Mouse (Mus musculus): ENCODE data around the gene Gm37240. TPM values are rescaled to one million over a fixed set of nuclear protein-coding genes. Genes with fewer than 3 reads are reported as not detected.

Gene Gm37240
- total RNA-seq, 1 experiment, result 1.2 TPM

DNA sequence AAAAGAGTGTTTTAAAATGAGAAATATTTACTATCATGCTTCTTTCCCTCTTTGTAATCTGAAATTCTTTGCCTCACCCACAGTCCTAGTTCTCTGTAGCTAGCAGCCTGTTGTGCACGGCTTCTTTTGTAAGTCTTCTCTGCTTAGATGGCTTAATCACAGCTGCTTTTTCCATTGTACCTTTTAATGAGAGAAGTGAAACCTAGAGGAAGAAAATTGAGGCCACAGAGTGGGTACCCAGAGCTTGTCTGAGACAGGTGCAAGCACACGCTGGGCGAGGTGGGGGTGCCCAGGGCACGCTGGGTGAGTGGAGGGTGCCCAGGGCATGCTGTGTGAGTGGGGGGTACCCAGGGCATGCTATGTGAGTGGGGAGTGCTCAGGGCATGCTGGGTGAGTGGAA is 1099.4 kb downstream of the Gm37240 start:
- in situ Hi-C loops (cut with MboI; ENCODE audit: low sequenced_read_pairs in 2 of 2, unreplicated experiment in 2 of 2), result no loop called here
- Histone ChIP-seq H3K36me3 (ENCODE audit: control insufficient read depth, insufficient read depth, low read length, poor library complexity, severe bottlenecking) (no peaks in the 10 kb centered on the region), H3K9ac (ENCODE audit: insufficient read depth, low read depth, low read length, poor library complexity, severe bottlenecking) (no peak overlapping the region), H3K9me3 (ENCODE audit: control insufficient read depth, insufficient read depth, low read depth, low read length) (no peaks in the 10 kb centered on the region), H3K4me3 (ENCODE audit: insufficient read depth in 1 of 2, low read depth in 1 of 2, low read length in 2 of 2, poor library complexity in 1 of 2, severe bottlenecking in 1 of 2) (no peak overlapping the region), H3K27ac (ENCODE audit: insufficient read depth, low read depth, low read length, poor library complexity, severe bottlenecking) (no peak overlapping the region), H3K4me1 (ENCODE audit: control insufficient read depth in 2 of 2, insufficient read depth in 2 of 2, low read length in 2 of 2, poor library complexity in 1 of 2) (no peaks in the 10 kb centered on the region)
- no peak for DNase-seq (ENCODE audit: low read depth, low spot score)
- no peak for TF ChIP-seq ZC3H11A (IDR thresholded peaks at IDR 0.05; ENCODE audit: borderline replicate concordance, low read depth, low read length)
- TF ChIP-seq HCFC1 (IDR thresholded peaks at IDR 0.05; ENCODE audit: borderline replicate concordance, insufficient read depth, low read length), result no peak
- TF ChIP-seq ZNF384 (IDR thresholded peaks at IDR 0.05; ENCODE audit: low read depth, low read length), result no peak
- no peak for TF ChIP-seq MAFK (IDR thresholded peaks at IDR 0.05; ENCODE audit: insufficient read depth, low read depth, low read length)
- TF ChIP-seq CHD2 (IDR thresholded peaks at IDR 0.05; ENCODE audit: low read depth, low read length), result no peak

DNA sequence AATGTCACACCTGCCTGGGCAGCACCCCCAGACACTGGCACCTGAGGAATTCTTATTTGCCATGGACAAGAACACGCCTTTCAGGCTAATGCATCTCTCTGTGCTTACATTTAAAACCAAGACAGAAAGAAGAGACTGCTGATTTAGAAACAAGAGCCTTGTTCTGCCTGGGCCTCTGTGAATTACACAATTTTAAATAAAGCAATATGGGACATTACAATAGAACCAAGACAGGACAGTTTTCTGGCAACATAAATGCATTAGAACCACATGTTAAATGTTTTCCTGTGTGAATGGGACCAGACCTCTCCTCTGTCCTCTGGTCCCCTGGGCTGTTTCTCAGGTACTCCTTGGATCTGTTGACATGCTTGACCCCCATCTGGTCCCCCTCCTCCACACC is 1111.2 kb downstream of the Gm37240 start:
- no peaks in the 10 kb centered on the region for H3K9me3 ChIP-seq (ENCODE audit: control insufficient read depth, insufficient read depth, low read depth, low read length)
- in situ Hi-C loops (cut with MboI; ENCODE audit: low sequenced_read_pairs in 2 of 2, unreplicated experiment in 2 of 2), result no loop called here
- H3K4me1 ChIP-seq (ENCODE audit: control insufficient read depth in 2 of 2, insufficient read depth in 2 of 2, low read length in 2 of 2, poor library complexity in 1 of 2), result 0 out of 4 replicates have a peak, but pooled peaks cover 0 to 1% of the 10 kb centered on the region in 2 experiments
- no peak for TF ChIP-seq ZC3H11A (IDR thresholded peaks at IDR 0.05; ENCODE audit: borderline replicate concordance, low read depth, low read length)
- no peak for TF ChIP-seq CHD2 (IDR thresholded peaks at IDR 0.05; ENCODE audit: low read depth, low read length)
- TF ChIP-seq ZNF384 (IDR thresholded peaks at IDR 0.05; ENCODE audit: low read depth, low read length), result no peak
- no peak overlapping the region for H3K9ac ChIP-seq (ENCODE audit: insufficient read depth, low read depth, low read length, poor library complexity, severe bottlenecking)
- DNase-seq (ENCODE audit: low read depth, low spot score), result no peak
- H3K27ac ChIP-seq (ENCODE audit: insufficient read depth, low read depth, low read length, poor library complexity, severe bottlenecking), result no peak overlapping the region
- H3K36me3 ChIP-seq (ENCODE audit: control insufficient read depth, insufficient read depth, low read length, poor library complexity, severe bottlenecking), result no peaks in the 10 kb centered on the region
- no peak overlapping the region for H3K4me3 ChIP-seq (ENCODE audit: insufficient read depth in 1 of 2, low read depth in 1 of 2, low read length in 2 of 2, poor library complexity in 1 of 2, severe bottlenecking in 1 of 2)

DNA sequence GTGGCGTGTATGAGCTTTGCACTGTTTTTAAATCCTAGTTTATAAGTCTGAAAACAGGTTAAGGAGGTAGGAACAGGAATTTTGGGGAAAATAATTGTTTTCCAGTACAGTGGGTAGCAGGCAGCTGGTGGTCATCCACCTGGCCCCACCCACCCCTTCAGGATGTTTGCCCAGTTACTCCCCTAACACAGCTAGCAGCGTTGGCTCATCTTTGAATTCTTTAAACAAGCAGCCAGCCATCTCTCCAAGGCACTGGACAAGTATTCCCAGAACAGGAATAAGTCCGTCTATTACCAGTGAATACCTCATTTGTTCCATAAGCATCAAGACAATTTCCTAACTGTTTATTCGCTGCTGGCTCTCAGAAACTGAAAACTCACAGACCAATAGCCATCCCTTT is 1111.7 kb downstream of the Gm37240 start:
- TF ChIP-seq ZC3H11A (IDR thresholded peaks at IDR 0.05; ENCODE audit: borderline replicate concordance, low read depth, low read length) (no peak), MAFK (IDR thresholded peaks at IDR 0.05; ENCODE audit: insufficient read depth, low read depth, low read length) (no peak), HCFC1 (IDR thresholded peaks at IDR 0.05; ENCODE audit: borderline replicate concordance, insufficient read depth, low read length) (no peak), ZNF384 (IDR thresholded peaks at IDR 0.05; ENCODE audit: low read depth, low read length) (no peak), CHD2 (IDR thresholded peaks at IDR 0.05; ENCODE audit: low read depth, low read length) (no peak)
- no peaks in the 10 kb centered on the region for H3K36me3 ChIP-seq (ENCODE audit: control insufficient read depth, insufficient read depth, low read length, poor library complexity, severe bottlenecking)
- H3K4me3 ChIP-seq (ENCODE audit: insufficient read depth in 1 of 2, low read depth in 1 of 2, low read length in 2 of 2, poor library complexity in 1 of 2, severe bottlenecking in 1 of 2), result no peak overlapping the region
- H3K4me1 ChIP-seq (ENCODE audit: control insufficient read depth in 2 of 2, insufficient read depth in 2 of 2, low read length in 2 of 2, poor library complexity in 1 of 2), result 0 out of 4 replicates have a peak, but pooled peaks cover 0 to 1% of the 10 kb centered on the region in 2 experiments
- in situ Hi-C loops (cut with MboI; ENCODE audit: low sequenced_read_pairs in 2 of 2, unreplicated experiment in 2 of 2), result no loop called here
- no peak overlapping the region for H3K9ac ChIP-seq (ENCODE audit: insufficient read depth, low read depth, low read length, poor library complexity, severe bottlenecking)
- no peak for DNase-seq (ENCODE audit: low read depth, low spot score)
- no peaks in the 10 kb centered on the region for H3K9me3 ChIP-seq (ENCODE audit: control insufficient read depth, insufficient read depth, low read depth, low read length)
- H3K27ac ChIP-seq (ENCODE audit: insufficient read depth, low read depth, low read length, poor library complexity, severe bottlenecking), result no peak overlapping the region

DNA sequence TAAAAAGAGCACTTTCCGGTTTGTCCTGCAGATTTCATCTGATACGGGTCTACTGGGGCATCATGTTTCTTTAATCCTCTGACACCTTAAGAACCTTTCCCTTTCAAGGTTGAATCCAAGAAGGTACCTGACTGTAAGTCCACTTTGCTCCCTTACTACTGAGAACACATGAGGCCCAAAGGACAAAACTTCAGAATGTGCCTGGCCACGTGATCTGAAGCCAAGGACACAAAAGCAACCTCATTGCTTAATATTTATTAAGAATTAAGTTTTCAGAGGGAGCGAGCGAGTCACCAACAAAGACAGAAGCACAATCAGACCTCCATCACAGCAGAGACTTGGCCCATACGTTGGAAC is 1112.3 kb downstream of the Gm37240 start:
- H3K27ac ChIP-seq (ENCODE audit: insufficient read depth, low read depth, low read length, poor library complexity, severe bottlenecking), result no peak overlapping the region
- no peaks in the 10 kb centered on the region for H3K9me3 ChIP-seq (ENCODE audit: control insufficient read depth, insufficient read depth, low read depth, low read length)
- TF ChIP-seq ZC3H11A (IDR thresholded peaks at IDR 0.05; ENCODE audit: borderline replicate concordance, low read depth, low read length) (no peak), HCFC1 (IDR thresholded peaks at IDR 0.05; ENCODE audit: borderline replicate concordance, insufficient read depth, low read length) (no peak), ZNF384 (IDR thresholded peaks at IDR 0.05; ENCODE audit: low read depth, low read length) (no peak), MAFK (IDR thresholded peaks at IDR 0.05; ENCODE audit: insufficient read depth, low read depth, low read length) (no peak), CHD2 (IDR thresholded peaks at IDR 0.05; ENCODE audit: low read depth, low read length) (no peak)
- no peaks in the 10 kb centered on the region for H3K36me3 ChIP-seq (ENCODE audit: control insufficient read depth, insufficient read depth, low read length, poor library complexity, severe bottlenecking)
- no peak overlapping the region for H3K4me3 ChIP-seq (ENCODE audit: insufficient read depth in 1 of 2, low read depth in 1 of 2, low read length in 2 of 2, poor library complexity in 1 of 2, severe bottlenecking in 1 of 2)
- in situ Hi-C loops (cut with MboI; ENCODE audit: low sequenced_read_pairs in 2 of 2, unreplicated experiment in 2 of 2), result no loop called here
- no peak overlapping the region for H3K9ac ChIP-seq (ENCODE audit: insufficient read depth, low read depth, low read length, poor library complexity, severe bottlenecking)
- no peak for DNase-seq (ENCODE audit: low read depth, low spot score)
- 0 out of 4 replicates have a peak, but pooled peaks cover 0 to 1% of the 10 kb centered on the region in 2 experiments for H3K4me1 ChIP-seq (ENCODE audit: control insufficient read depth in 2 of 2, insufficient read depth in 2 of 2, low read length in 2 of 2, poor library complexity in 1 of 2)

All from ES-E14 (cell line).